Mouse (Mus musculus) lung, embryonic 14.5 days (tissue): ENCODE results near the gene Terf2. TPM values are rescaled to one million over a fixed set of nuclear protein-coding genes. Genes with fewer than 3 reads are reported as not detected.

Experiments used
- ATAC-seq: fragments of 200-750 bp; cut with Nextera tagmentation; 2 replicates; pipeline ENCODE4 v1.8.0; 2017; ENCODE audit warnings: mild to moderate bottlenecking, moderate TSS enrichment, moderate library complexity; ENCODE audit not compliant: insufficient read depth
- DNase-seq: peaks from one replicate; pipeline ENCODE4 v3.0.0-alpha.2; 2015
- H3K27ac ChIP-seq: fragments of 300-500 bp; sonication (generic); 2 replicates; pipeline ENCODE4 v1.5.1; 2014; ENCODE audit warnings: low read depth, mild to moderate bottlenecking, moderate library complexity
- H3K27me3 ChIP-seq: fragments of 300-500 bp; sonication (generic); 2 replicates; pipeline ENCODE4 v1.6.1; 2014; ENCODE audit warnings: low read length, control low read depth; ENCODE audit not compliant: insufficient read depth
- H3K36me3 ChIP-seq: fragments of 300-500 bp; sonication (generic); 2 replicates; pipeline ENCODE4 v1.6.1; 2014; ENCODE audit warnings: control low read depth; ENCODE audit not compliant: insufficient read depth
- H3K4me1 ChIP-seq: fragments of 300-500 bp; sonication (generic); 2 replicates; pipeline ENCODE4 v1.6.1; 2014; ENCODE audit warnings: antibody characterized with exemption, control low read depth; ENCODE audit not compliant: insufficient read depth
- H3K4me2 ChIP-seq: fragments of 300-500 bp; sonication (generic); 2 replicates; pipeline ENCODE4 v1.6.1; 2014; ENCODE audit warnings: mild to moderate bottlenecking
- H3K4me3 ChIP-seq: fragments of 300-500 bp; sonication (generic); 2 replicates; pipeline ENCODE4 v1.5.1; 2014; ENCODE audit warnings: low read depth, low read length
- H3K9ac ChIP-seq: fragments of 300-500 bp; sonication (generic); 2 replicates; pipeline ENCODE4 v1.6.1; 2014
- H3K9me3 ChIP-seq: fragments of 300-500 bp; sonication (generic); 2 replicates; pipeline ENCODE4 v1.6.1; 2016; ENCODE audit warnings: low read depth, low read length, control low read depth
- CTCF ChIP-seq: IDR thresholded peaks from 2 replicates; pipeline ENCODE4 v1.5.1; 2016; ENCODE audit warnings: antibody characterized with exemption, low read depth
- WGBS: fragments of 180-500 bp; shearing (Covaris S2); extraction: QIAGEN DNeasy Blood & Tissue Kit; methylation state at CpG from one replicate; pipeline ENCODE4 v1.1.7; 2014; 5-methylcytosine and 5-hydroxymethylcytosine counted together
- polyA plus RNA-seq: library from polyadenylated mRNA; unstranded; fragments of >200 nt; fragmentation: Nextera tagmentation; extraction: Ambion mirVana; gene quantifications from 2 replicates; pipeline ENCODE4 v1.2.1, GENCODE M21; 2014

Gene Terf2
- 13.7 and 14.7 TPM in 2 replicates for polyA plus RNA-seq

DNA sequence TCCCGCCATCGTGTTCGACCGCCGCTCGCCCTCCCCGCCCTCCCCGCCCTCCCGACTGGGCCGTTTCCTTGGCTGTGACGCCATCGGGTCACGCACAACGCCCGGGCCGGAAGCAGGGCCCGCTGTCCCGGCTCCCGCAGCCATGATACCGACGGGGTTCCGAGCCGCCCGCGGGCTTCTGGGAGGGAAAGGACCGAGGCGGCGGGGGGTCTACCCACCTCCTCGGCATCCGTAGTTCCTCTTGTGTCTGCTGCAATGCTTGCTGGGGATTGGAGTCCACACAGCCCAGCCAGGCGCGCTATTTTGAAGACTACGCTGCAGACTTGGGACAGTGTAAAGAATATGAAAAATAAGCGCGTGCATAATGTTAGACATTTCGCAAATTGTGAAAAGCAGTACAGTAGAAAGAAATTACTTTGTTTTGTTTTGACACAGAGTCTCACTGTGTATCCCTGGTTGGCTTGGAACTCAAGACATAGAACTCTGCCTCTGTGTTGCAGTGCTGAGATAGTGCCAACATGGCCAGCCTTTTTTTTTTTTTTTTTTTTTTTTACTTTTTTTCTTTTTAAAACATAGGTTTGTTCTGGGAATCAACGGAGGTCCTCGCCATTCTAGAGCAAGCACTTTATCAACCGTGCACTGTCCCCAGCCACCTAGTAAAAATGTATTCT is at the start of gene Terf2:
TSS of gene Terf2 (minus strand) at position 182 of the 671 bp plus-strand sequence.
- no peak for TF ChIP-seq CTCF
- Histone ChIP-seq H3K36me3 (peaks cover 29% of the 10 kb centered on the region), H3K27me3 (no peaks in the 10 kb centered on the region), H3K9ac (peak within 1 kb of the TSS; percentile 91), H3K4me3 (peak within 1 kb of the TSS; percentile 81), H3K27ac (peak within 1 kb of the TSS; percentile 94), H3K9me3 (no peaks in the 10 kb centered on the region), H3K4me2 (peak within 1 kb of the TSS; percentile 75), H3K4me1 (peaks cover 3% of the 10 kb centered on the region; the same call in 1 of the 2 replicates)
- peak; percentile 97 for DNase-seq
- ATAC-seq = peak; percentile 98
- 4% methylated on average over 37 of the region's 39 CpGs for WGBS

- no peak for ATAC-seq
- H3K27me3 ChIP-seq = no peaks in the 10 kb centered on the region
- DNase-seq = no peak
- no peak overlapping the region for H3K4me3 ChIP-seq
- H3K4me1 ChIP-seq = no peaks in the 10 kb centered on the region
- H3K9me3 ChIP-seq = no peaks in the 10 kb centered on the region
- no peaks in the 10 kb centered on the region for H3K36me3 ChIP-seq
- H3K27ac ChIP-seq = no peak overlapping the region
- no peak for TF ChIP-seq CTCF
- no peak overlapping the region for H3K9ac ChIP-seq
- 51% methylated on average over 4 of the region's 4 CpGs for WGBS
- no peak overlapping the region for H3K4me2 ChIP-seq
Observed at GRCm38 (mm10) chr8:107143501-107143900, 47.2 kb upstream of the Terf2 start.

DNA sequence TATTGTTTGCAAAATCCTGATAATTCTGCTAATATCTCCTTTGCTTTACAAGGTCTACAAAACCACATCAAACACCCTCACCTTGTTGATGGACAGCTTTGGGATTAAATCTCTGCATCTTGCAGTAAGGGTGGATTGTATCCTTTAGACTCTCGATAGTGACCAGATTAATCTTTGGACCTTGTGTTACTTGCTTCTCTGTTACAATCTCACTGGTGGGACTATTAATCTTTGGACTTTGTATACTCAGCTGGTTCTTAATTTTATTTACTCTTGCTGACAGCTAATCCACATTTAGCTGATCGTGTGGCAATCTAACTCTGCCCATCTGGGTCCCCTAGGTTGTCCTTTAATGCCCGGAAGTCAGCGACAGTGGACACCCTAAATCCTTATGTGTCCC is 46.2 kb upstream of the Terf2 start:
- 75% methylated on average over 4 of the region's 4 CpGs for WGBS
- no peaks in the 10 kb centered on the region for H3K36me3 ChIP-seq
- no peaks in the 10 kb centered on the region for H3K27me3 ChIP-seq
- ATAC-seq (no peak), DNase-seq (no peak)
- no peak for TF ChIP-seq CTCF
- H3K4me2 ChIP-seq = no peak overlapping the region
- H3K9me3 ChIP-seq = no peaks in the 10 kb centered on the region
- H3K27ac ChIP-seq = no peak overlapping the region
- no peak overlapping the region for H3K9ac ChIP-seq
- no peaks in the 10 kb centered on the region for H3K4me1 ChIP-seq
- H3K4me3 ChIP-seq = no peak overlapping the region

GRCm38 (mm10) chr8:107139704-107140470 is 43.5 kb upstream of the Terf2 start:
- Histone ChIP-seq H3K27ac (peak overlapping the region; percentile 55; the same call in 1 of the 2 replicates), H3K27me3 (no peaks in the 10 kb centered on the region), H3K36me3 (no peaks in the 10 kb centered on the region), H3K4me3 (no peak overlapping the region), H3K4me2 (no peak overlapping the region), H3K9me3 (no peaks in the 10 kb centered on the region), H3K9ac (no peak overlapping the region), H3K4me1 (no peaks in the 10 kb centered on the region)
- DNase-seq = peak; percentile 71
- peak; percentile 76 for ATAC-seq
- WGBS = 46% methylated on average over 13 of the region's 13 CpGs
- TF ChIP-seq CTCF = no peak

GRCm38 (mm10) chr8:107138338-107138737 is 42.0 kb upstream of the Terf2 start:
- no peak overlapping the region for H3K4me2 ChIP-seq
- H3K9me3 ChIP-seq = no peaks in the 10 kb centered on the region
- H3K27me3 ChIP-seq = no peaks in the 10 kb centered on the region
- ATAC-seq = no peak
- 83% methylated on average over 5 of the region's 5 CpGs for WGBS
- H3K36me3 ChIP-seq = no peaks in the 10 kb centered on the region
- no peak overlapping the region for H3K27ac ChIP-seq
- no peaks in the 10 kb centered on the region for H3K4me1 ChIP-seq
- no peak for TF ChIP-seq CTCF
- DNase-seq = no peak
- H3K4me3 ChIP-seq = no peak overlapping the region
- H3K9ac ChIP-seq = no peak overlapping the region

DNA sequence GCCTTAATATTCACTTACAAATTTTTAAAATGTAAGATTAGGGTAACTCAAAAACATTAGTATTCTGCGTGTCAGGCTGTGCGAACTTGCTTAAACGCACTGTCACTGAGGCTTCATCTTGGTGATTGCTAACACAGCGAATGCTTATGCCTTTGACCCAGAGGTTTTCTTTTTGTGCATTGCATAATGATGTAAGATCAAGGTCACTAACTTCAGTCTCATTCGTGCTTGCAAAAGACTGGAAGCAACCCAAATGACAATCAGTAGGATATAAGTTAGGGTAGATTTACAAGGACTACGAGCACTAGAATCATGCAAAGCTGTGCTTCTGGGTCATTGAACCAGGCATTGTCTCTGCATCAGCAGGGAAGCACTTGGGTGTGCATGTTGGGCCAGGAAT is 41.2 kb upstream of the Terf2 start:
- no peaks in the 10 kb centered on the region for H3K27me3 ChIP-seq
- no peak overlapping the region for H3K4me3 ChIP-seq
- 85% methylated on average over 6 of the region's 6 CpGs for WGBS
- DNase-seq (no peak), ATAC-seq (no peak)
- no peaks in the 10 kb centered on the region for H3K36me3 ChIP-seq
- no peak overlapping the region for H3K27ac ChIP-seq
- no peaks in the 10 kb centered on the region for H3K9me3 ChIP-seq
- no peak for TF ChIP-seq CTCF
- H3K4me1 ChIP-seq = no peaks in the 10 kb centered on the region
- no peak overlapping the region for H3K9ac ChIP-seq
- no peak overlapping the region for H3K4me2 ChIP-seq

- no peaks in the 10 kb centered on the region for H3K27me3 ChIP-seq
- 32% methylated on average over 8 of the region's 8 CpGs for WGBS
Observed at GRCm38 (mm10) chr8:107136003-107136612, 39.8 kb upstream of the Terf2 start.

More at GRCm38 (mm10) chr8:107136003-107136612, 39.8 kb upstream of the Terf2 start:
- peak; percentile 46 for DNase-seq
- Histone ChIP-seq H3K4me1 (no peaks in the 10 kb centered on the region), H3K27ac (no peak overlapping the region), H3K9me3 (no peaks in the 10 kb centered on the region), H3K4me3 (no peak overlapping the region), H3K9ac (no peak overlapping the region), H3K36me3 (no peaks in the 10 kb centered on the region), H3K4me2 (no peak overlapping the region)
- no peak for ATAC-seq
- TF ChIP-seq CTCF = no peak
